Mouse (Mus musculus): Measurements from ENCODE around the gene Mpdu1. TPM values are rescaled to one million over a fixed set of nuclear protein-coding genes. Genes with fewer than 3 reads are reported as not detected.

Mpdu1 gene
- polyA plus RNA-seq, 1 experiment from 2014 or later: 90.4 TPM

DNA sequence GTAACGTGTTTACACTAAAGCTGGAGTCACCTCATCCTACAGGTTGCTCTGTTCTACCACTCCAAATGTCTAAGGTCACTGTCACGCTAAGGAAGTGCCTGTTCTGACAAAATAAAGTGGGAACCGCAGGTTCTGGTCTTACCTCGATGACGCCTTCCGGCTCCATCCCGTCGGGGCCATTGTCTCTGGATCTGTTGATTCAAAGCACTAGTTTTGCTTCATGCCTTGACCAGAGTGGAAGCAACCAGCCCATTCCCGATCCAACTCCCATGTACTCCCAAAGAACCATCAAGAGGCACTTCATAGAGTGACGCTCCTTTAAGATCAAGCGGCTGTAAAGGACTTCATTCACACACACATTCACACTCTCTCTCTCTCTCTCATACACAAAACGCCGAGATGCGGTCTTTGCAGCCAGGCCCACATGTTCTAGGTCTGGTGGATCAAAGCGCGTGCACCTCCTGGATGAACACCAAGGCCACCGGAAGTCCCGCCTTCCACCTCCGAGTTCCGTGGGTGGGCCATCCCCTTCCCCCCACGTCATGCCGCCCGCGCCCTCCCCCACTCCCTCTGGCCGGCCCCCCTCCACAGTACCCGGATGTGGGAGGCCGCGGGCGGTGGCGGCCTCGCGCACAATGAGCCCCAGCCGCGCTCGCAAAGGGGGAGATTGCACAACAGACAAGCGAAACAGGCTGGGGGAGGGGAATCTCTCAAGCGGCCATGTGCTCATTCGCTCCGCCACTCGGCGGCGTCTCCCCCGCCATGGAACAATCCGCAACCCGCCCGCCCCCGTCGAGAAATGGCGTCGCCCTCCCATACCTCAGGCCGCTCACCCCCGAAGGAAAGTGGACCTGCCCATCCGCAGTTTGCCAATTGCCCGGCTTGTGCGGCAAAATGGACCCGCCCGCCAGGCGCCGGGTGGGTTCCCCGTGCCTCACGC lies 8.6 kb upstream of the Mpdu1 start:
- Histone ChIP-seq H3K27ac (ENCODE audit: low read length) (peak overlapping the region; percentile 98), H3K4me1 (replicated peaks; ENCODE audit: control insufficient read depth, insufficient read depth, low read length) (peaks cover 26% of the 10 kb centered on the region), H3K27me3 (replicated peaks; ENCODE audit: control insufficient read depth, insufficient read depth, low read length) (no peaks in the 10 kb centered on the region), H3K4me3 (replicated peaks; ENCODE audit: low read length) (peak overlapping the region; percentile 100), H3K9me3 (ENCODE audit: control insufficient read depth, low read length) (no peaks in the 10 kb centered on the region), H3K9ac (replicated peaks; ENCODE audit: low read depth, low read length) (peak overlapping the region; percentile 99), H3K36me3 (ENCODE audit: control insufficient read depth, insufficient read depth) (peaks cover 35% of the 10 kb centered on the region), H3K4me2 (ENCODE audit: low read length) (peak overlapping the region; percentile 96)
- peak; percentile 73 for ATAC-seq
- WGBS: under 1% methylated on average over 61 of the region's 61 CpGs

DNA sequence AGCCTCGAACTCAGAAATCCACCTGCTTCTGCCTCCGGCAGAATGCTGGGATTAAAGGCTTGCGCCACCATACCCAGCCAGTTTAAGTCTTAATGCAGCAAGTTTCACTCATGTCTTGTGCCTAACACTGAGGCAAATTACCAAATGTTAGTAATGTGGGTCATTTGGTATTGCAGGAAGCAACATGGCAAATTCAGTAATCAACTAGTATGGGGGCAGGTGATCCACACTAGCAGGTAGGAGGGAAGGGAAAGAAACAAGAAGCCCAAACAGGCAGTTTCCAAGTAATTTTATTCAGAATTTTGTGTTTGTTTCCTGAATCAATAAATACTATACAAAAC lies 4.2 kb upstream of the Mpdu1 start:
- no peak overlapping the region for H3K4me2 ChIP-seq (ENCODE audit: low read length)
- no peak overlapping the region for H3K27ac ChIP-seq (ENCODE audit: low read length)
- H3K27me3 ChIP-seq (replicated peaks; ENCODE audit: control insufficient read depth, insufficient read depth, low read length): no peaks in the 10 kb centered on the region
- peaks cover 27% of the 10 kb centered on the region for H3K4me1 ChIP-seq (replicated peaks; ENCODE audit: control insufficient read depth, insufficient read depth, low read length)
- ATAC-seq: no peak
- peaks cover 29% of the 10 kb centered on the region for H3K36me3 ChIP-seq (ENCODE audit: control insufficient read depth, insufficient read depth)
- H3K9ac ChIP-seq (replicated peaks; ENCODE audit: low read depth, low read length): no peak overlapping the region
- 81% methylated on average over 3 of the region's 3 CpGs for WGBS
- no peak overlapping the region for H3K4me3 ChIP-seq (replicated peaks; ENCODE audit: low read length)
- no peaks in the 10 kb centered on the region for H3K9me3 ChIP-seq (ENCODE audit: control insufficient read depth, low read length)

DNA sequence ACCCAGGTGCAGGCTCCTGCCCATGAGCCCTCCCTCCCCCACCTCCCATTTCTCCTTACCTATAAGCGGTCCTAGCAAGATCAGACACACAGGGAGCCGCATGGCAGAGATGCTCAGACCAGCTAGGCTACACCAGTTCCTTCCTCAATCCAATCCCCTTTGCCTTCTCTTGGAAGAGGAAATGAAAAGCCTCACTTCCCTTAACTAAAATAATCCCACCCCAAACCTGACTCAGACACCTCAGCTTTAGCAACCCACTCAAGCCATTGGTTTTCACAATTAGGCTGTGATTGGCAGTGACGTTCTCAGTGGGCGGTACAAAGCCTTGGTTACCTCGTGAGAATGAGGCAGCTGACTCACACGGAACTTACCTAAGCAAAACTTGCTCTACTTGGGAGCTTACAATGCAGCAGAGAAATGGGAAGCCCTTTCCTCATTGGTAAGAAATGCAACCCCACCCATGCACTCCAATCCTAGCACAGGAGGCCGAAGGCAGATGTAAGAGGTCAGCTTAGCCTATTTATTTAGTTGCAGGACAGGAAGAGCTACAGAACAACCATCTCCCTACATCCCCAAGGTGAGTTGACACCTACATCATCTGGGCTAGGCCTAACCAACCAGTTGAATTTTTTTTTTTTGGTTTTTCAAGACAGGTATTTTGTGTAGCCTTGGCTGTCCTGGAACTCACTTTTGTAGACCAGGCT lies 3.7 kb upstream of the Mpdu1 start, which contains the start of gene Cd68:
Cd68 (minus strand) TSS at position 193 of the 704 bp plus-strand sequence.
- no peak within 1 kb of the TSS for H3K9ac ChIP-seq (replicated peaks; ENCODE audit: low read depth, low read length)
- 28% methylated on average over 7 of the region's 7 CpGs for WGBS
- no peaks in the 10 kb centered on the region for H3K27me3 ChIP-seq (replicated peaks; ENCODE audit: control insufficient read depth, insufficient read depth, low read length)
- no peak within 1 kb of the TSS for H3K4me3 ChIP-seq (replicated peaks; ENCODE audit: low read length)
- no peaks in the 10 kb centered on the region for H3K9me3 ChIP-seq (ENCODE audit: control insufficient read depth, low read length)
- ATAC-seq: no peak
- peaks cover 29% of the 10 kb centered on the region for H3K36me3 ChIP-seq (ENCODE audit: control insufficient read depth, insufficient read depth)
- no peak within 1 kb of the TSS for H3K4me2 ChIP-seq (ENCODE audit: low read length)
- no peak within 1 kb of the TSS for H3K27ac ChIP-seq (ENCODE audit: low read length)
- peaks cover 32% of the 10 kb centered on the region for H3K4me1 ChIP-seq (replicated peaks; ENCODE audit: control insufficient read depth, insufficient read depth, low read length)

DNA sequence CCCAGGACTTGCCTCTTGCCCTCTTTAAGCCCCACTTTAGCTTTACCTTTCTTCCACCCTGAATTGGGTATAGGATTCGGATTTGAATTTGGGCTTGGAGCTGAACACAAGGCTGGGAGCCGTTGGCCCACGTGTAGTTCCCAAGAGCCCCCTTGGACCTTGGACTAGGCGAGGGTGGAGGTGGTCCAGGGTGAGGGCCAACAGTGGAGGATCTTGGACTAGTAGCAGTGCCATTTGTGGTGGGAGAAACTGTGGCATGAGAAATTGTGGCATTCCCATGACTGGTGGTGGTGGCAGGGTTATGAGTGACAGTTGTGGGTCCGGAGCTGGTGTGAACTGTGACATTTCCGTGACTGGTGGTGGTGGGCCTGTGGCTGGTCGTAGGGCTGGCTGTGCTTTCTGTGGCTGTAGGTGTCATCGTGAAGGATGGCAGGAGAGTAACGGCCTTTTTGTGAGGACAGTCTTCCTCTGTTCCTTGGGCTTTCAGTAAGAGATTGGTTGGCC lies 3.1 kb upstream of the Mpdu1 start:
- Histone ChIP-seq H3K36me3 (ENCODE audit: control insufficient read depth, insufficient read depth) (peaks cover 29% of the 10 kb centered on the region), H3K27ac (ENCODE audit: low read length) (no peak overlapping the region)
- WGBS: 71% methylated on average over 9 of the region's 9 CpGs

DNA sequence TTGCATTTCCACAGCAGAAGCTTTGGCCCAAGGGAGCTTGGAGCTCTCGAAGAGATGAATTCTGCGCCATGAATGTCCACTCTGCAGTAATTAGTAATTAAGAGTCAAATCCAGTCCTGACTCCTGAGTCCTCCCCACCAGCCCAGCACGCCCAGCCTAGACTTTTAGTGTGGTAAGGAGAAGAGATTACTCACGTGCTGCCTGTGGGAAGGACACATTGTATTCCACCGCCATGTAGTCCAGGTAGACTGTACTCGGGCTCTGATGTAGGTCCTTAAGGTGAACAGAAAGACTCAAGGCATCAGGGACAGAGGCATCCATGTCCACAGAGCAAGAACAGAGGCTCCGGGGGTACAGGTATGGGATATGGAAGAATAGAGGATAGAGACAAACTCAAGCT lies 2.4 kb upstream of the Mpdu1 start:
- no peak overlapping the region for H3K9ac ChIP-seq (replicated peaks; ENCODE audit: low read depth, low read length)
- no peak for ATAC-seq
- WGBS: 93% methylated on average over 7 of the region's 7 CpGs
- peaks cover 25% of the 10 kb centered on the region for H3K4me1 ChIP-seq (replicated peaks; ENCODE audit: control insufficient read depth, insufficient read depth, low read length)
- no peak overlapping the region for H3K27ac ChIP-seq (ENCODE audit: low read length)
- no peaks in the 10 kb centered on the region for H3K27me3 ChIP-seq (replicated peaks; ENCODE audit: control insufficient read depth, insufficient read depth, low read length)
- no peak overlapping the region for H3K4me2 ChIP-seq (ENCODE audit: low read length)
- no peak overlapping the region for H3K4me3 ChIP-seq (replicated peaks; ENCODE audit: low read length)
- H3K9me3 ChIP-seq (ENCODE audit: control insufficient read depth, low read length): no peaks in the 10 kb centered on the region
- peaks cover 29% of the 10 kb centered on the region for H3K36me3 ChIP-seq (ENCODE audit: control insufficient read depth, insufficient read depth)

More for the DNA sequence above, 3.1 kb upstream of the Mpdu1 start:
- no peaks in the 10 kb centered on the region for H3K27me3 ChIP-seq (replicated peaks; ENCODE audit: control insufficient read depth, insufficient read depth, low read length)
- H3K9me3 ChIP-seq (ENCODE audit: control insufficient read depth, low read length): no peaks in the 10 kb centered on the region
- no peak overlapping the region for H3K4me3 ChIP-seq (replicated peaks; ENCODE audit: low read length)
- H3K4me2 ChIP-seq (ENCODE audit: low read length): no peak overlapping the region
- peaks cover 32% of the 10 kb centered on the region for H3K4me1 ChIP-seq (replicated peaks; ENCODE audit: control insufficient read depth, insufficient read depth, low read length)
- no peak for ATAC-seq
- no peak overlapping the region for H3K9ac ChIP-seq (replicated peaks; ENCODE audit: low read depth, low read length)

DNA sequence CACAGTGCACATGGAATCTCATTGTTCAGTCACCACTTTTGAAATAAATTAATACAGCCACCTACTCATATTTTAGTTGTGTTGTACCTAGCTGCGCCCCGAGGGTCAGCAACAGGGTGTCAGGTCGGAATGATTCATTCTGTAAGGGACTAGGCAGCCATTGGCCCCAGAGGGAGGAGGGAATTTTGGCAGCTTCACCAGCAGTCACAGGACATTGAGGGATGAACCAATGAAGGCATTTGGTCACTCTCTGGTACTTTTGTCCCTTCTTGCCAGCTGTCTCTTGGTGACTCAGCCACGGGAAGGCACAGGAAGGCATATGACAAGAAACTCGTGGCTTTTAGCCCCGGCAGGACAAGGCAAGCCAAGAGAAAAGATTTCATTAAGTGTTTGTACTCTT lies 1.4 kb upstream of the Mpdu1 start:
- Histone ChIP-seq H3K4me3 (replicated peaks; ENCODE audit: low read length) (no peak overlapping the region), H3K27ac (ENCODE audit: low read length) (no peak overlapping the region), H3K4me1 (replicated peaks; ENCODE audit: control insufficient read depth, insufficient read depth, low read length) (peaks cover 17% of the 10 kb centered on the region), H3K9me3 (ENCODE audit: control insufficient read depth, low read length) (no peaks in the 10 kb centered on the region), H3K27me3 (replicated peaks; ENCODE audit: control insufficient read depth, insufficient read depth, low read length) (no peaks in the 10 kb centered on the region), H3K9ac (replicated peaks; ENCODE audit: low read depth, low read length) (no peak overlapping the region), H3K36me3 (ENCODE audit: control insufficient read depth, insufficient read depth) (peaks cover 25% of the 10 kb centered on the region), H3K4me2 (ENCODE audit: low read length) (no peak overlapping the region)
- WGBS: 89% methylated on average over 6 of the region's 6 CpGs
- ATAC-seq: no peak

DNA sequence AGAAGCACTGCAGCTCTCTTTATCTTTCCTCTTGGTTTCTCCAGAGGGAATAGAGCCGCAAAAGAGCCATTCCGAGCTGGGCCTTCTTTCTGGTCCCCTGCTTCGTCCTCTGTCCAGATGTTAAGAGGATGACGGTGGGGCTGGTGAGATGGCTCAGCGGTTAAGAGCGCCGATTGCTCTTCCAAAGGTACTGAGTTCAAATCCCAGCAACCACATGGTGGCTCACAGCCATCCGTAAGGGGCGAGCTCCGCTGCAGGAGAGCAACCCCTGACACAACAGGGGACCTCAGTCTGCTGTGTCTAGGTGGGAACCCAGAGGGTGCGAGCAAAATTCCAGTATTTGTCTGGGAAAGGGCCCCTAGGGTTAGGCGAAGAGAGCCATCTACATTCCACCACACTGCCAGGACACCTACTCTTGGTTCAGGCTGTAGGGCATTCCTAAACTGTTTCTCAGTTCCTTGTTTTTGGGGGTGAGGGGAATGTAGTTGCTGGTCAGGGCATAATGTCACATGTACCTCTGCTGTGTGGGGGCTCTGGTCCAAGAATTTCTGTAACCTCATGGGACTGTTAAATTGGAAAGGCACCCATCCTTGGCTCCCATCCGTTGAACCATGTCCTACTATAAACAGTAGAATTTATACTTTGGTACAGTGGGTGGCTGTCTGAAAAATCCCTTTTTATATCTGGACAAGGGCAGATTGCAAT lies 677 bp upstream of the Mpdu1 start:
- peak overlapping the region; percentile 69 for H3K4me3 ChIP-seq (replicated peaks; ENCODE audit: low read length)
- ATAC-seq: peak; percentile 5; the same call in 1 of the 2 replicates
- H3K4me1 ChIP-seq (replicated peaks; ENCODE audit: control insufficient read depth, insufficient read depth, low read length): peaks cover 17% of the 10 kb centered on the region
- H3K4me2 ChIP-seq (ENCODE audit: low read length): peak overlapping the region; percentile 62
- peak overlapping the region; percentile 70 for H3K9ac ChIP-seq (replicated peaks; ENCODE audit: low read depth, low read length)
- no peaks in the 10 kb centered on the region for H3K9me3 ChIP-seq (ENCODE audit: control insufficient read depth, low read length)
- H3K27ac ChIP-seq (ENCODE audit: low read length): peak overlapping the region; percentile 97
- WGBS: 70% methylated on average over 13 of the region's 13 CpGs
- no peaks in the 10 kb centered on the region for H3K27me3 ChIP-seq (replicated peaks; ENCODE audit: control insufficient read depth, insufficient read depth, low read length)
- H3K36me3 ChIP-seq (ENCODE audit: control insufficient read depth, insufficient read depth): peaks cover 24% of the 10 kb centered on the region

DNA sequence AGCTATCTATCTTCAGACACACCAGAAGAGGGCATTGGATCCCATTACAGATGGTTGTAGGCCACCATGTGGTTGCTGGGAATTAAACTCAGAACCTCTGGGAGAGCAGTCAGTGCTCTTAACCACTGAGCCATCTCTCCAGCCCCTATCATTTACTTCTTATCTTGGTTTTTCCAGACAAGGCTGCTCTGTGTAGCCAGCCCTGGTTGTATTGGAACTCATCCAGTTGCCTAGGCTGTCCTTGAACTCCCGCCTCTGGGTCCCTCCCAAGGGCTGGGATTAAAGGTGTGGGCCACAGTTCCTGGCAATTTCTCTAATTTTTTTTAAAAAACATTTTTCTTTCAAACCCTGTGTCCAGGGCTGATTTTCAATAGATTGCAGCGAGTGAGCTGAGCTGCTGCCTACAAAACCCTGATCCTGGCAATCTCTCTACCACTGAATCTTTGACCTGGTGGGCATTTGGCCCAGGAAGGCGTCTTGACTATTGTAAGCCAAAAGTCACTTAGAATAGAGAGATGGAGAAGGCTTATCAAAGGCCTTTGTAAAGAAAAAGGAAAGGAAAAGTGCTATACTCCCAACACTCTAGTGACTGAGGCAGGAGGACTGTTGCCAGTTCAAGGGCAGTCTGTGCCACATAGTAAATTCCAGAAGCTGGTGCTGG lies 1.1 kb downstream of the Mpdu1 start:
- Histone ChIP-seq H3K36me3 (ENCODE audit: control insufficient read depth, insufficient read depth) (peaks cover 15% of the 10 kb centered on the region), H3K4me2 (ENCODE audit: low read length) (peak overlapping the region; percentile 62), H3K27ac (ENCODE audit: low read length) (peak overlapping the region; percentile 19), H3K27me3 (replicated peaks; ENCODE audit: control insufficient read depth, insufficient read depth, low read length) (no peaks in the 10 kb centered on the region), H3K4me1 (replicated peaks; ENCODE audit: control insufficient read depth, insufficient read depth, low read length) (peaks cover 20% of the 10 kb centered on the region), H3K9ac (replicated peaks; ENCODE audit: low read depth, low read length) (peak overlapping the region; percentile 70; the same call in 1 of the 2 replicates), H3K9me3 (ENCODE audit: control insufficient read depth, low read length) (no peaks in the 10 kb centered on the region), H3K4me3 (replicated peaks; ENCODE audit: low read length) (peak overlapping the region; percentile 69)
- no peak for ATAC-seq
- 71% methylated on average over 3 of the region's 3 CpGs for WGBS
